Mouse (Mus musculus) forebrain, embryonic 14.5 days (tissue): ENCODE data around the gene Myo1a. TPM values are rescaled to one million over a fixed set of nuclear protein-coding genes. Genes with fewer than 3 reads are reported as not detected.
A peak's percentile ranks its signal among the peaks of the same experiment; 100 is the strongest.

ENCODE experiments used
- ATAC-seq: fragments of 200-750 bp; cut with Nextera tagmentation; 2 replicates; pipeline ENCODE4 v1.8.0; 2017; ENCODE audit warnings: mild to moderate bottlenecking, moderate library complexity
- DNase-seq: peaks from one replicate; pipeline ENCODE4 v3.0.0-alpha.2; 2015; ENCODE audit warnings: low spot score
- H3K27ac ChIP-seq: fragments of 300-500 bp; sonication (generic); 2 replicates; pipeline ENCODE4 v1.5.1; 2014; ENCODE audit warnings: low read depth, mild to moderate bottlenecking, control low read depth, low read length, moderate library complexity
- H3K27me3 ChIP-seq: fragments of 300-500 bp; sonication (generic); replicated peaks from 2 replicates; pipeline ENCODE4 v1.6.1; 2014; ENCODE audit warnings: low read length, control low read depth, mixed read lengths; ENCODE audit not compliant: control insufficient read depth, insufficient read depth
- H3K36me3 ChIP-seq: fragments of 300-500 bp; sonication (generic); 2 replicates; pipeline ENCODE4 v1.6.1; 2014; ENCODE audit warnings: low read length, control low read depth; ENCODE audit not compliant: control insufficient read depth, insufficient read depth
- H3K4me1 ChIP-seq: fragments of 300-500 bp; sonication (generic); 2 replicates; pipeline ENCODE4 v1.6.1; 2014; ENCODE audit warnings: antibody characterized with exemption, low read length, control low read depth; ENCODE audit not compliant: control insufficient read depth, insufficient read depth
- H3K4me2 ChIP-seq: fragments of 300-500 bp; sonication (generic); 2 replicates; pipeline ENCODE4 v1.6.1; 2014; ENCODE audit warnings: mild to moderate bottlenecking, control low read depth, low read length
- H3K4me3 ChIP-seq: fragments of 300-500 bp; sonication (generic); 2 replicates; pipeline ENCODE4 v1.5.1; 2014; ENCODE audit warnings: low read depth, low read length, control low read depth
- H3K9ac ChIP-seq: fragments of 300-500 bp; sonication (generic); 2 replicates; pipeline ENCODE4 v1.6.1; 2014; ENCODE audit warnings: mild to moderate bottlenecking, low read length, control low read depth, moderate library complexity
- H3K9me3 ChIP-seq: fragments of 300-500 bp; sonication (generic); replicated peaks from 2 replicates; pipeline ENCODE4 v1.6.1; 2016; ENCODE audit warnings: low read length, control low read depth, mixed read lengths; ENCODE audit not compliant: control insufficient read depth
- WGBS: fragments of 180-500 bp; shearing (Covaris S2); extraction: QIAGEN DNeasy Blood & Tissue Kit; methylation state at CpG from one replicate; pipeline ENCODE4 v1.1.7; 2014; 5-methylcytosine and 5-hydroxymethylcytosine counted together
- polyA plus RNA-seq: library from polyadenylated mRNA; unstranded; fragments of >200 nt; fragmentation: Nextera tagmentation; extraction: Ambion mirVana; gene quantifications from 2 replicates; pipeline ENCODE4 v1.2.1, GENCODE M21; 2014

Gene Myo1a
- polyA plus RNA-seq, 1 experiment from 2014 or later = 0.67 TPM

DNA sequence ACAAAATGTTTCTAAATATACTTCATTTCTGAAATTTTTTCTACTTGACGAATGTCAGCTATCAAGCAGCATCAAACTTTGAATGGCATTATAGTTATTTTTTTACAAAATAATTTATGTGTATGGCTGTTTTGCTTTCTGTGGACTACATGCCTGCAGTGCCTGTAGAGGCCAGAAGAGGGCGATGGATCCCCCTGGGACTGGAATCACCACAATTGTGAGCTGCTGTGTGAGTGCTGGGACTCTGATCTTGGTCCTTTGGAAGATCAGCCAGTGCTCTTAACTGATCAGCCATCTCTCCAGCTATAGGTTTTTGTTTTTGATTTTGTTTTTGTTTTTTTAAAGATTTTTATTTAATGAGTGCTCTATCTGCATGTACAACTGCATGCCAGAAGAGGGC is 33.7 kb upstream of the Myo1a start:
- H3K9ac ChIP-seq = no peak overlapping the region
- peaks cover 16% of the 10 kb centered on the region for H3K4me1 ChIP-seq
- no peak for ATAC-seq
- 28% methylated on average over 2 of the region's 2 CpGs for WGBS
- H3K9me3 ChIP-seq = no peaks in the 10 kb centered on the region
- no peak overlapping the region for H3K4me2 ChIP-seq
- H3K27me3 ChIP-seq = peaks cover 17% of the 10 kb centered on the region
- H3K27ac ChIP-seq = no peak overlapping the region
- DNase-seq = no peak
- H3K36me3 ChIP-seq = no peaks in the 10 kb centered on the region
- H3K4me3 ChIP-seq = no peak overlapping the region

DNA sequence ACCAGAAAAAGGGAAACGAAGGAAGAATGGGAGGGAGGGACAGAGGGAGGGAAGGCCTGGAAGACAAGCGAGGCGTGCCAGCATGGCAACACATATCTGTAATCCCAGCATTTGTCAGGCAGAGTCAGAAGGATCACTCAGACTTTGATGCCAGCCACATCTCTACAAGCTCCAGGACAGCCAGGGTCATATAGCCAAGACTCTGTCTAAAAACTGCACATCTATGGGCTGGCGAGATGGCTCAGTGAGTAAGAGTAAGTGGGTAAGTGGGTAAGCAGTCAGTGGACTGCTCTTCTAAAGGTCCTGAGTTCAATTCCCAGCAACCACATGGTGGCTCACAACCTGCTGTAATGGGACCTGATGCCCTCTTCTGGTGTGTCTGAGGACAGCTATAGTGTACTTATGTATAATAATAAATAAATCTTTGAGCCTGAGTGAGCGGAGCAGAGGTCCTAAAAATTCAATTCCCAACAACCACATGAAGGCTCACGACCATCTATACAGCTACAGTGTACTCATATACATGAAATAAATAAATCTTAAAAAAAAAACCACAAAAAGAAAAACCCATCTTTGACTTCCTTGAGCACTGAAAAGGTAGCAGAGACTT is 30.8 kb upstream of the Myo1a start:
- DNase-seq (no peak), ATAC-seq (no peak)
- no peak overlapping the region for H3K27ac ChIP-seq
- H3K36me3 ChIP-seq = no peaks in the 10 kb centered on the region
- H3K4me2 ChIP-seq = no peak overlapping the region
- H3K27me3 ChIP-seq = no peaks in the 10 kb centered on the region
- peaks cover 7% of the 10 kb centered on the region; the same call in 1 of the 2 replicates for H3K4me1 ChIP-seq
- WGBS = 89% methylated on average over 6 of the region's 6 CpGs
- no peaks in the 10 kb centered on the region for H3K9me3 ChIP-seq
- no peak overlapping the region for H3K9ac ChIP-seq
- no peak overlapping the region for H3K4me3 ChIP-seq

DNA sequence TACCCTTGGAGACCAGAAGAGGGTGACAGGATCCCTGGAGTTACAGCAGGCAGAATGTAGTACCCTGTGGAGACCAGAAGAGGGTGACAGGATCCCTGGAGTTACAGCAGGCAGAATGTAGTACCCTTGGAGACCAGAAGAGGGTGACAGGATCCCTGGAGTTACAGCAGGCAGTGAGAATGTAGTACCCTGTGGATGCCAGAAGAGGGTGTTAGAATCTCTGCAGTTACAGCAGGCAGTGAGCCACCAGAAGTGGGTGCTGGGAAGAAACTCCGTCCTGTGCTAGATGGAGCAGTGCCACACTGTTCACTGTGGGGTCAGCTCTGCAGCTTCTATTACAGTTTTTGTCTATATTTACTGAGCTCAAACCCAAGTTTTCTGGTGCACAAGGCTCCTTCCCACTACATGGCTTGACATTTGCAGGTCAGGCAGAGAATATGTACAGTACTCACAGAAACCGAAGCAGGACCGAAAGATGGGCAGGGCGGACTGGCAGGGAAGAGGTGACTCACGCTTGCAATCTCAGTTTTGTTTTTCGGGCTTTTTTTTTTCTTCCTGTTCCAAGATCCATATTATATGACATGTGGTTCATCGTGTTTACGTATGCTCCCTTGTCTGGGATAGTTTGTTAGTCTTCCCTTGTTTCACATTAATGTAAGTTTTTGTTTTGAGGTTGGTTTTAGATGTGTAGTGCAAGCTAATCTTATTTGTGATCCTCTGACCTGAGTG is 30.0 kb upstream of the Myo1a start:
- Histone ChIP-seq H3K27ac (no peak overlapping the region), H3K4me2 (no peak overlapping the region), H3K9ac (no peak overlapping the region), H3K4me1 (peaks cover 7% of the 10 kb centered on the region; the same call in 1 of the 2 replicates), H3K36me3 (no peaks in the 10 kb centered on the region), H3K27me3 (no peaks in the 10 kb centered on the region), H3K9me3 (no peaks in the 10 kb centered on the region), H3K4me3 (no peak overlapping the region)
- DNase-seq = peak; percentile 91
- no peak for ATAC-seq
- 87% methylated on average over 8 of the region's 8 CpGs for WGBS

DNA sequence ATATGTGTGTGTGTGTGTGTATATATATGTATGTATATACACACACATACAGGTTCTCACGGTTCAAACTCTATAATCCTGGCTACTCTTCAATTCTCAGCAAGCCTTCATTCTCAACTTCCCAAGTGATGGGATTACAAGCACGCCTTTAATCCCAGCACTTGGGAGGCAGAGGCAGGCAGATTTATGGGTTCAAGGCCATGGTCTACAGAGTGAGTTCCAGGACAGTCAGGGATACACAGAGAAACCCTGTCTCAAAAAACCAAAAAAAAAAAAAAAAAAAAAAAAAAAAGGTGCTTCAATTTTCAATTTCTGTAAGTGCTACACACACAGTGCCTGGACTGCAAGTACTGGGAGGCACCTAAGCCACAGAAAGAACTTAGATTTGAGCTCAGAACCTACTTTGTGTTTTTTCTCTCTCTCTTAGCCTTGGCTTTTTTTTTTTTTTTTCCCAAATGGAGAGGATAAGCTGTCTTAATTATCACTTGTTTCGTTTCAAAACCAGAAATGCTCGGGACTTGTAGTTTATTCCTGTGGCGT is 29.0 kb upstream of the Myo1a start:
- Histone ChIP-seq H3K9me3 (no peaks in the 10 kb centered on the region), H3K4me2 (peak overlapping the region; percentile 60), H3K36me3 (no peaks in the 10 kb centered on the region), H3K4me3 (peak overlapping the region; percentile 39), H3K27me3 (no peaks in the 10 kb centered on the region), H3K27ac (no peak overlapping the region), H3K4me1 (peaks cover 7% of the 10 kb centered on the region; the same call in 1 of the 2 replicates), H3K9ac (peak overlapping the region; percentile 50)
- 46% methylated on average over 5 of the region's 5 CpGs for WGBS
- DNase-seq = no peak
- ATAC-seq = no peak

DNA sequence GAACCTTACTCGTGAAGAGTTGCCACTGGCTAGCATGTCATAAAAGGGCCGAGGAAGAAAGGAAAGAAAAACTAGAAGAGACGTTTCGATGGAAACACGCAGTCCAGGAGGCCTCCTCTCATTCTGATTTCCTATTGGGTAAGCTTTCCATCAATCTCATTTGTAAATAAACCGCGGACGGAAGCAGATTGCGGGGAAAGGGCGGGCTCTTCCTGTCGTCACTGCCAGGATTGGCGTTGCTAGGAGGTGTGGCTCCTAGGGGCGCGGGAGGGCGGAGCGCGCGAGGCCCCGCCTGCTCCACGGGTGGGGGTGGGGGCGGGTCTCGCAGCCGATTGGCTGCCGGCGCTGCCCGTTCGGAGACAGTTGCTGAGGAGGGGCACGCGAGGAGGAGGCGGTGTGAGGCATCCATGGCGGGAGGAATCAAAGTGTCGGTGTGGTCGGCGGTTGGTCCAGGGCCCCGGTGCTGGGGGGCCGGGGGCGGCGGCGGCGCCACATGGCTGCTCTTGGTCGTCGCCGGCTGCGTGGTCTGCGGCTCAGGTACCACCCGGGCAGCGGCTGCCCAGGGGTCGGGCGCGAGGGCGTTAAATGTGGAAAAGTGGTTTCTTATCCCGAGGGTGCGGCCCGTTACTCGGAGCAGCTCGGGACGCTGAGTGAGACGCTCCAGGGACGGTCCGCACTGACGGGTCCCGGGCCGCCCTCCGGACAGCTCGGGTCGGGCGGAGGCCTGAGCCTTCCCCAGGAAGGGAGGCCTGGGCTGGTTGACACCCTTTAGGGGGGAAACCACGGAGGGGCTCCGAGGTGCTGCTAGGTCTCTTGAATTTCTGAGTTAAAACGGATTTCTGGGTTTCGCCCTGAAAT is 28.1 kb upstream of the Myo1a start:
- H3K27ac ChIP-seq = peak overlapping the region; percentile 28; the same call in 1 of the 2 replicates
- peak overlapping the region; percentile 80 for H3K4me2 ChIP-seq
- DNase-seq (peak; percentile 100), ATAC-seq (peak; percentile 98)
- H3K4me1 ChIP-seq = peaks cover 7% of the 10 kb centered on the region; the same call in 1 of the 2 replicates
- H3K4me3 ChIP-seq = peak overlapping the region; percentile 75
- H3K36me3 ChIP-seq = no peaks in the 10 kb centered on the region
- 1% methylated on average over 71 of the region's 71 CpGs for WGBS
- H3K9me3 ChIP-seq = no peaks in the 10 kb centered on the region
- peak overlapping the region; percentile 66 for H3K9ac ChIP-seq
- no peaks in the 10 kb centered on the region for H3K27me3 ChIP-seq

DNA sequence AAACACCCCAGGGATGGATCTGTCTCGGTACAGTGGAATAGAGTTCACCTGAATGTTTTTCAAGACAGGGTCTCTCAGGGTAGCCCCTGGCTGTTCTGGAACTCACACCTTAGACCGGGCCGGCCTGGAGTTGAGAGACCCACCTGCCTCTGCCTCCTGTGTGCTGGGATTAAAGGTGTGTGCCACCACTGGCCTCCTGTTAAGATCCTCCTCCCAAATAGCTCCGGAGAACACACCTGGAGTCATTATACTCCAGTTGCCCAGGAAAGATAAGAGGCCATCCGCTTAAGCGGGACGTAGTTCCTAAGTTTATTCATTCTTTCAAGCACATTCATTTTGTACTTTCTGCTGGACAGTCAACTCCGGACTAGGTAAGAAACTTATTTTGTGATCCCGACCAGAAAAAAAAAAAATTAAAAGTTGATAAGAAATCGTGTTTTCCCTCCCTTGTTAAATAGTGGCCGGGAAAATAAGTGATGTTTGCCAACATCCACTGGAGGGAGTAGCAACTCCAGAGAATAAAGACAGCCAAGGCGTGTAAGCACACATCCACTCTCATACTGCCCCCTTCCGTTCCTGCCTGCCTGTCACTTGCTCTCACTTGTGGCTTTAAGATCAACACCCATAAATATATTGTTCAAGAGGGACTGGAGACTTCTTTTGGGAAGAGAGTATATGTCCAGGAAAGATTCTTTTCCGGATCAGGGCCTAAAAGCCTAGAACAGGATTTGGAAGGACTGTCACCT is 27.2 kb upstream of the Myo1a start:
- DNase-seq (peak; percentile 87), ATAC-seq (no peak)
- peak overlapping the region; percentile 80 for H3K4me2 ChIP-seq
- H3K36me3 ChIP-seq = no peaks in the 10 kb centered on the region
- no peak overlapping the region for H3K27ac ChIP-seq
- peak overlapping the region; percentile 66 for H3K9ac ChIP-seq
- no peaks in the 10 kb centered on the region for H3K27me3 ChIP-seq
- peak overlapping the region; percentile 75 for H3K4me3 ChIP-seq
- peaks cover 7% of the 10 kb centered on the region; the same call in 1 of the 2 replicates for H3K4me1 ChIP-seq
- no peaks in the 10 kb centered on the region for H3K9me3 ChIP-seq
- 16% methylated on average over 14 of the region's 14 CpGs for WGBS

DNA sequence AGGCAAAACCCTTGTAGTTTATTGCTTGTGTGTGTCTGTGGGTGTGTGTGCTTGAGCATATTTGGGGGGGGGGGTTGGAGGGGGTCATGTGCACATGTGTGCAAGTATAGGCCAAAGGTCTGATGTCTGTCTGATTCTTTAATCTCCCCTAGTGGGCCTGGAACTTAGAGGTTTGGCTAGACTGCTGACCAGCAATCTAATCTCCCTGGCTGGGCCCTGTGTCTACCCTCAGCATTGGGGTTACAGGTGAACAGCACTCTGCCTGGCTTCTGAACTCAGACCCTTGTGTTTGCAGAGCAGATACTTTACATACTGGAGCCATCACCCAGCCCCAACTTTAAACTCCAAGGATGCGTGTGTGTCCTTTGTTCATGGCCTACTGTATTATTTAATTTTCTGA is 25.8 kb upstream of the Myo1a start:
- H3K9me3 ChIP-seq = no peaks in the 10 kb centered on the region
- H3K4me1 ChIP-seq = peaks cover 7% of the 10 kb centered on the region; the same call in 1 of the 2 replicates
- no peaks in the 10 kb centered on the region for H3K27me3 ChIP-seq
- DNase-seq = no peak
- H3K27ac ChIP-seq = no peak overlapping the region
- H3K36me3 ChIP-seq = no peaks in the 10 kb centered on the region
- 97% methylated on average over 1 of the region's 1 CpGs for WGBS
- peak overlapping the region; percentile 21; the same call in 1 of the 2 replicates for H3K9ac ChIP-seq
- ATAC-seq = no peak
- H3K4me3 ChIP-seq = no peak overlapping the region
- no peak overlapping the region for H3K4me2 ChIP-seq

DNA sequence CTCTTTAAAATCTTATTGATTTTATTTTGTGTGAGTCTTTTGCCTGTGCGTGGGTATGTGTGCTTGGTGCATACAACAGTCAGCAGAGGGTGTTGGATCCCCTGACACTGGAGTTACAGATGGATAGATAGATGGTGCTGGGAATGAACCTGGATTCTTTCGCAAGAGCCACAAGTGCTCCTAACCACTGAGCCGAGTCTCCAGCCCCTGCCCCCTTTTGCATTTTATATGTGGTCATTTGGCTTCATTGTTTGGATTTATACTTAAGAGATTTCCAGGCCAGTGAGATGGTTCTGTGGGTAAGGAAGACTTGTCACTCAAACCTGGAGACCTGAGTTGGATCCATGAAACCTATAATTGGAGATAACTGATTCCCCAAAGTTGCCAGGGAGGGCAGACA is 25.1 kb upstream of the Myo1a start:
- DNase-seq = no peak
- no peaks in the 10 kb centered on the region for H3K36me3 ChIP-seq
- 92% methylated on average over 3 of the region's 3 CpGs for WGBS

More for the DNA sequence above, 25.1 kb upstream of the Myo1a start:
- ATAC-seq = no peak
- Histone ChIP-seq H3K27me3 (no peaks in the 10 kb centered on the region), H3K4me1 (peaks cover 7% of the 10 kb centered on the region; the same call in 1 of the 2 replicates), H3K9ac (no peak overlapping the region), H3K9me3 (no peaks in the 10 kb centered on the region), H3K4me3 (no peak overlapping the region), H3K4me2 (no peak overlapping the region), H3K27ac (no peak overlapping the region)
